In genomic region chr16:89529846-89530245, GRCm38 (mm10) we compare ENCODE assay signal across 20 mouse cellular contexts. TPM values are rescaled to one million over a fixed set of nuclear protein-coding genes. Genes with fewer than 3 reads are reported as not detected.
DNase-seq lines count a peak whose midpoint lies in the region; ATAC-seq lines count a peak whose summit lies in the region.
"Had no signal": no experiment of that assay in that cellular context is flagged by ENCODE, and none has a peak within 500 bp of the region (broad histone marks: within the 10 kb centered on the region; RNA-seq: fewer than 3 reads in every experiment).

No protein-coding gene starts in this region.

- no peak overlapping the region for H3K9ac ChIP-seq in neural tube, embryonic 12.5 days
- no peak overlapping the region for H3K9ac ChIP-seq in hindbrain, embryonic 11.5 days (ENCODE audit: low read depth, low read length)
- H3K9ac ChIP-seq in midbrain, embryonic 12.5 days (replicated peaks), result no peak overlapping the region
- H3K9ac ChIP-seq: limb, embryonic 15.5 days; liver, postnatal 0 days had no signal

- no peaks in the 10 kb centered on the region for H3K27me3 ChIP-seq in neural tube, embryonic 12.5 days (replicated peaks)
- no peaks in the 10 kb centered on the region for H3K27me3 ChIP-seq in hindbrain, embryonic 11.5 days (ENCODE audit: control insufficient read depth, insufficient read depth, low read length)
- H3K27me3 ChIP-seq in midbrain, embryonic 12.5 days, result 0 out of 2 replicates have a peak, but pooled peaks cover 3% of the 10 kb centered on the region
- H3K27me3 ChIP-seq: limb, embryonic 15.5 days had no signal

- H3K27ac ChIP-seq in neural tube, embryonic 12.5 days, result no peak overlapping the region
- H3K27ac ChIP-seq in hindbrain, embryonic 11.5 days (ENCODE audit: low read depth, low read length), result peak overlapping the region; percentile 43; the same call in 1 of the 2 replicates
- H3K27ac ChIP-seq in midbrain, embryonic 12.5 days (replicated peaks), result peak overlapping the region; percentile 69
- H3K27ac ChIP-seq: limb, embryonic 15.5 days had no signal

- H3K36me3 ChIP-seq in neural tube, embryonic 12.5 days, result no peaks in the 10 kb centered on the region
- H3K36me3 ChIP-seq in hindbrain, embryonic 11.5 days (ENCODE audit: control insufficient read depth, insufficient read depth, low read length), result no peaks in the 10 kb centered on the region
- H3K36me3 ChIP-seq in midbrain, embryonic 12.5 days, result no peaks in the 10 kb centered on the region
- H3K36me3 ChIP-seq: limb, embryonic 15.5 days had no signal

- H3K4me1 ChIP-seq in neural tube, embryonic 12.5 days, result peaks cover 10% of the 10 kb centered on the region; the same call in 1 of the 2 replicates
- peaks cover 3% of the 10 kb centered on the region for H3K4me1 ChIP-seq in hindbrain, embryonic 11.5 days (replicated peaks; ENCODE audit: control insufficient read depth, insufficient read depth, low read length)
- H3K4me1 ChIP-seq in midbrain, embryonic 12.5 days, result peaks cover 34% of the 10 kb centered on the region
- H3K4me1 ChIP-seq: limb, embryonic 15.5 days had no signal

- no peaks in the 10 kb centered on the region for H3K9me3 ChIP-seq in neural tube, embryonic 12.5 days
- no peaks in the 10 kb centered on the region for H3K9me3 ChIP-seq in hindbrain, embryonic 11.5 days (ENCODE audit: control insufficient read depth, low read length)
- 0 out of 2 replicates have a peak, but pooled peaks cover under 1% of the 10 kb centered on the region for H3K9me3 ChIP-seq in midbrain, embryonic 12.5 days
- H3K9me3 ChIP-seq: limb, embryonic 15.5 days had no signal

- 65% methylated on average over 7 of the region's 7 CpGs for WGBS in neural tube, embryonic 12.5 days
- 61% methylated on average over 7 of the region's 7 CpGs for WGBS in hindbrain, embryonic 11.5 days
- 41% methylated on average over 7 of the region's 7 CpGs for whole genome bisulfite sequencing in midbrain, embryonic 12.5 days

- H3K4me2 ChIP-seq in neural tube, embryonic 12.5 days (replicated peaks), result no peak overlapping the region
- no peak overlapping the region for H3K4me2 ChIP-seq in hindbrain, embryonic 11.5 days (replicated peaks; ENCODE audit: low read depth, low read length)
- H3K4me2 ChIP-seq in midbrain, embryonic 12.5 days (replicated peaks), result peak overlapping the region; percentile 11; the same call in 1 of the 2 replicates
- H3K4me2 ChIP-seq: limb, embryonic 15.5 days had no signal

- no peak overlapping the region for H3K4me3 ChIP-seq in neural tube, embryonic 12.5 days
- H3K4me3 ChIP-seq in hindbrain, embryonic 11.5 days (ENCODE audit: low read depth, low read length), result no peak overlapping the region
- H3K4me3 ChIP-seq in midbrain, embryonic 12.5 days, result no peak overlapping the region
- H3K4me3 ChIP-seq: limb, embryonic 15.5 days had no signal

- DNase-seq in neural tube, embryonic 10.5 days (ENCODE audit: extremely low spot score, low spot score), result no peak
- DNase-seq in hindbrain, embryonic 11.5 days (ENCODE audit: low spot score), result peak; percentile 25
- no peak for DNase-seq in layer of hippocampus, adult 9-10 months (ENCODE audit: low spot score)
- no peak for DNase-seq in spleen, postnatal 4 days (ENCODE audit: low spot score in 2 of 2)
- DNase-seq in adrenal gland, postnatal 14 days, result no peak
- DNase-seq: cerebellum, adult 2 months; kidney, adult 2 months; liver, postnatal 0 days; lung, postnatal 4 days; right cerebral cortex, postnatal 14 days had no signal

- ATAC-seq in neural tube, embryonic 12.5 days (ENCODE audit: low FRiP score, low read depth), result peak; percentile 42; the same call in 1 of the 2 replicates
- ATAC-seq in hindbrain, embryonic 11.5 days (ENCODE audit: low FRiP score), result peak; percentile 45; the same call in 1 of the 2 replicates
- ATAC-seq in midbrain, embryonic 12.5 days (ENCODE audit: low FRiP score, low read depth), result peak; percentile 61
- ATAC-seq: liver, postnatal 0 days had no signal

RNA-seq across cellular contexts. Expression of gene Krtap7-1, which starts 21.7 kb away (rescaled TPM):
- not detected in 2 replicates for polyA plus RNA-seq in neural tube, embryonic 12.5 days (2016; fragmentation: Nextera tagmentation; extraction: Ambion mirVana)
- polyA plus RNA-seq in hindbrain, embryonic 11.5 days (2014; fragmentation: Nextera tagmentation; extraction: Ambion mirVana), result not detected in 2 replicates
- not detected in 2 replicates for polyA plus RNA-seq in midbrain, embryonic 12.5 days (2016; fragmentation: Nextera tagmentation; extraction: Ambion mirVana)
- total RNA-seq in adrenal gland, postnatal 14 days (2021), result not detected in 2 replicates
- total RNA-seq: ES-E14; granulocyte monocyte progenitor cell, adult 5-6 weeks; hematopoietic stem cell, adult 5-6 weeks; left cerebral cortex, adult 8-10 months; monocyte, adult 5-6 weeks had no signal
- polyA plus RNA-seq: cerebellum, adult 2 months; heart, embryonic 14.5 days; kidney, adult 2 months; large intestine, adult 2 months; liver, postnatal 0 days had no signal

RNA-seq across cellular contexts. Expression of gene Krtap11-1, which starts 41.1 kb away (rescaled TPM):
- not detected in 2 replicates for polyA plus RNA-seq in neural tube, embryonic 12.5 days (2016; fragmentation: Nextera tagmentation; extraction: Ambion mirVana)
- polyA plus RNA-seq in hindbrain, embryonic 11.5 days (2014; fragmentation: Nextera tagmentation; extraction: Ambion mirVana), result not detected in 2 replicates
- polyA plus RNA-seq in midbrain, embryonic 12.5 days (2016; fragmentation: Nextera tagmentation; extraction: Ambion mirVana), result not detected in 2 replicates
- total RNA-seq in adrenal gland, postnatal 14 days (2021), result not detected in 2 replicates
- total RNA-seq: ES-E14; granulocyte monocyte progenitor cell, adult 5-6 weeks; hematopoietic stem cell, adult 5-6 weeks; left cerebral cortex, adult 8-10 months; monocyte, adult 5-6 weeks had no signal
- polyA plus RNA-seq: cerebellum, adult 2 months; heart, embryonic 14.5 days; kidney, adult 2 months; large intestine, adult 2 months; liver, postnatal 0 days had no signal

RNA-seq across cellular contexts. Expression of gene Krtap8-1, which starts 42.1 kb away (rescaled TPM):
- polyA plus RNA-seq in neural tube, embryonic 12.5 days (2016; fragmentation: Nextera tagmentation; extraction: Ambion mirVana), result not detected in 2 replicates
- polyA plus RNA-seq in hindbrain, embryonic 11.5 days (2014; fragmentation: Nextera tagmentation; extraction: Ambion mirVana), result not detected in 2 replicates
- polyA plus RNA-seq in midbrain, embryonic 12.5 days (2016; fragmentation: Nextera tagmentation; extraction: Ambion mirVana), result not detected in 2 replicates
- total RNA-seq in adrenal gland, postnatal 14 days (2021), result not detected in 2 replicates
- total RNA-seq: ES-E14; granulocyte monocyte progenitor cell, adult 5-6 weeks; hematopoietic stem cell, adult 5-6 weeks; left cerebral cortex, adult 8-10 months; monocyte, adult 5-6 weeks had no signal
- polyA plus RNA-seq: cerebellum, adult 2 months; heart, embryonic 14.5 days; kidney, adult 2 months; large intestine, adult 2 months; liver, postnatal 0 days had no signal
